In genomic region chr10:80396822-80397523, GRCm38 (mm10) we compare ENCODE assay signal across 9 mouse cellular contexts. TPM values are rescaled to one million over a fixed set of nuclear protein-coding genes. Genes with fewer than 3 reads are reported as not detected.
A peak's percentile ranks its signal among the peaks of the same experiment; 100 is the strongest.
DNase-seq lines count a peak whose midpoint lies in the region; ATAC-seq and TF ChIP-seq lines count a peak whose summit lies in the region.
"Had no signal": no experiment of that assay in that cellular context is flagged by ENCODE, and none has a peak within 500 bp of the region (broad histone marks: within the 10 kb centered on the region; RNA-seq: fewer than 3 reads in every experiment).

No protein-coding gene starts in this region.

- 65% methylated on average over 11 of the region's 11 CpGs for WGBS in cerebellum, adult 2 months
- 86% methylated on average over 11 of the region's 11 CpGs for WGBS in forebrain, embryonic 16.5 days
- WGBS in liver, embryonic 15.5 days (ENCODE audit: insufficient replicate concordance): 73% methylated on average over 11 of the region's 11 CpGs

- TF ChIP-seq EP300 in CH12.LX (IDR thresholded peaks at IDR 0.05; ENCODE audit: low read length): no peak

- peak overlapping the region; percentile 29 for H3K9ac ChIP-seq in CH12.LX (ENCODE audit: insufficient read depth, low read depth)
- H3K9ac ChIP-seq in forebrain, embryonic 16.5 days (replicated peaks; ENCODE audit: low read depth, low read length): peak overlapping the region; percentile 89
- H3K9ac ChIP-seq in liver, embryonic 15.5 days: peak overlapping the region; percentile 74

- intact Hi-C loops in left cerebral cortex, postnatal 36 days (cut with DNase I): no loop called here

- in situ Hi-C loops in CH12.LX (cut with MboI; ENCODE audit: low pct_ligation_motif_present, low pct_unique_long_range_greater_than_20kb, low sequenced_read_pairs): no loop called here

- no peak for TF ChIP-seq CTCF in cerebellum, adult 2 months (IDR thresholded peaks at IDR 0.05; ENCODE audit: borderline replicate concordance, insufficient read depth, low read depth, low read length)
- TF ChIP-seq CTCF in CH12.LX (conservative IDR thresholded peaks at IDR 0.05 in 1 of 2, IDR thresholded peaks at IDR 0.05 in 1 of 2; ENCODE audit: low read depth in 2 of 2, low read length in 2 of 2): no peak

- no peak for TF ChIP-seq RAD21 in CH12.LX (IDR thresholded peaks at IDR 0.05; ENCODE audit: low read depth, low read length)

- H3K4me3 ChIP-seq in cerebellum, adult 2 months (replicated peaks; ENCODE audit: insufficient read depth, low read depth, low read length): no peak overlapping the region
- peak overlapping the region; percentile 42 to 63 (median 60) for H3K4me3 ChIP-seq in CH12.LX (replicated peaks in 1 of 3; ENCODE audit: low read depth in 2 of 3, low read length in 2 of 3, poor library complexity in 1 of 3)
- peak overlapping the region; percentile 71 for H3K4me3 ChIP-seq in forebrain, embryonic 16.5 days (replicated peaks; ENCODE audit: low read length)
- peak overlapping the region; percentile 91 for H3K4me3 ChIP-seq in liver, embryonic 15.5 days (replicated peaks)

- H3K4me1 ChIP-seq in cerebellum, adult 2 months (ENCODE audit: control insufficient read depth, insufficient read depth, low read length): peaks cover 14% of the 10 kb centered on the region
- peaks cover 18 to 54% of the 10 kb centered on the region in 2 experiments for H3K4me1 ChIP-seq in CH12.LX (ENCODE audit: control insufficient read depth in 1 of 2, insufficient read depth in 2 of 2)
- peaks cover 23% of the 10 kb centered on the region for H3K4me1 ChIP-seq in forebrain, embryonic 16.5 days (replicated peaks; ENCODE audit: control insufficient read depth, insufficient read depth, low read length)
- H3K4me1 ChIP-seq in liver, embryonic 15.5 days (replicated peaks): peaks cover 53% of the 10 kb centered on the region

- H3K9me3 ChIP-seq in CH12.LX (replicated peaks; ENCODE audit: low read length): no peaks in the 10 kb centered on the region
- H3K9me3 ChIP-seq in forebrain, embryonic 16.5 days (ENCODE audit: control insufficient read depth, low read length): no peaks in the 10 kb centered on the region
- H3K9me3 ChIP-seq in liver, embryonic 15.5 days (replicated peaks): no peaks in the 10 kb centered on the region

- no peak for TF ChIP-seq POLR2A in cerebellum, adult 2 months (IDR thresholded peaks at IDR 0.05; ENCODE audit: borderline replicate concordance, insufficient read depth, low read length)
- no peak for TF ChIP-seq POLR2A in CH12.LX (IDR thresholded peaks at IDR 0.05; ENCODE audit: low read depth, low read length)

- H3K4me2 ChIP-seq in CH12.LX (ENCODE audit: insufficient read depth, low read depth, poor library complexity, severe bottlenecking): peak overlapping the region; percentile 68
- H3K4me2 ChIP-seq in forebrain, embryonic 16.5 days (ENCODE audit: low read length): peak overlapping the region; percentile 96
- peak overlapping the region; percentile 99 for H3K4me2 ChIP-seq in liver, embryonic 15.5 days

- H3K27ac ChIP-seq in cerebellum, adult 2 months (ENCODE audit: insufficient read depth, low read length): no peak overlapping the region
- H3K27ac ChIP-seq in CH12.LX (ENCODE audit: insufficient read depth, low read depth): peak overlapping the region; percentile 98
- 0 out of 2 replicates have a peak overlapping the region, but pooled peaks have one; percentile 3 for H3K27ac ChIP-seq in forebrain, embryonic 16.5 days (ENCODE audit: low read length)
- peak overlapping the region; percentile 99 for H3K27ac ChIP-seq in liver, embryonic 15.5 days (replicated peaks)

- DNase-seq in cerebellum, adult 9-11 months: peak; percentile 64
- no peak for DNase-seq in cerebellum, adult 2 months
- peak; percentile 50 for DNase-seq in CH12.LX (ENCODE audit: extremely low read depth)
- DNase-seq in adrenal gland, postnatal 25 days: no peak
- no peak for DNase-seq in layer of hippocampus, adult 8-10 months (ENCODE audit: low spot score in 2 of 2)
- no peak for DNase-seq in left cerebral cortex, postnatal 36 days (ENCODE audit: low spot score in 2 of 2)

- H3K36me3 ChIP-seq in CH12.LX (replicated peaks in 1 of 2; ENCODE audit: control insufficient read depth in 1 of 2, insufficient read depth in 1 of 2, low read length in 1 of 2): peaks cover 46 to 58% of the 10 kb centered on the region in 2 experiments
- H3K36me3 ChIP-seq in forebrain, embryonic 16.5 days (ENCODE audit: control insufficient read depth, insufficient read depth): peaks cover 34% of the 10 kb centered on the region
- peaks cover 58% of the 10 kb centered on the region for H3K36me3 ChIP-seq in liver, embryonic 15.5 days (replicated peaks)

- ATAC-seq in forebrain, embryonic 16.5 days: no peak
- ATAC-seq in liver, embryonic 15.5 days (ENCODE audit: insufficient read depth): no peak

- H3K27me3 ChIP-seq in cerebellum, adult 2 months (ENCODE audit: control insufficient read depth, insufficient read depth, low read length): no peaks in the 10 kb centered on the region
- no peaks in the 10 kb centered on the region for H3K27me3 ChIP-seq in CH12.LX (replicated peaks)
- no peaks in the 10 kb centered on the region for H3K27me3 ChIP-seq in forebrain, embryonic 16.5 days (replicated peaks; ENCODE audit: control insufficient read depth, insufficient read depth, low read length)
- H3K27me3 ChIP-seq in liver, embryonic 15.5 days: no peaks in the 10 kb centered on the region

- peaks cover 18% of the 10 kb centered on the region for H3K79me2 ChIP-seq in CH12.LX (replicated peaks; ENCODE audit: control insufficient read depth, extremely low read depth, insufficient read depth, poor library complexity, severe bottlenecking)

- dilution Hi-C loops in CH12.LX (cut with MboI; ENCODE audit: extremely low pct_ligation_motif_present, extremely low pct_unique_long_range_greater_than_20kb, low sequenced_read_pairs): no loop called here

TF ChIP-seq in CH12.LX, 34 proteins besides CTCF, POLR2A, EP300 and RAD21:
- TF ChIP-seq CHD1 (IDR thresholded peaks at IDR 0.05; ENCODE audit: low read depth, low read length): peak; percentile 12; the same call in 1 of the 2 replicates
- TF ChIP-seq SIN3A (IDR thresholded peaks at IDR 0.05; ENCODE audit: low read length): no peak

RNA-seq across cellular contexts. Expression of gene Mbd3, which starts 2.4 kb away (rescaled TPM):
- polyA plus RNA-seq in cerebellum, adult 2 months (2012; rRNA removed): 193 and 199 TPM in 2 replicates
- total RNA-seq in CH12.LX (2012; rRNA removed): 61.9 and 67.0 TPM in 2 replicates
- total RNA-seq in CH12.LX (2014; rRNA removed): 48.7 and 51.5 TPM in 2 replicates
- 131 and 133 TPM in 2 replicates for polyA plus RNA-seq in CH12.LX (2012; ENCODE audit: insufficient read length, low read depth)
- 247 and 256 TPM in 2 replicates for polyA plus RNA-seq in forebrain, embryonic 16.5 days (2015; fragmentation: Nextera tagmentation; extraction: Ambion mirVana)
- polyA plus RNA-seq in liver, embryonic 15.5 days (2015; fragmentation: Nextera tagmentation; extraction: Ambion mirVana): 63.2 and 74.5 TPM in 2 replicates
- total RNA-seq in adrenal gland, postnatal 25 days (2021): 127 and 139 TPM in 2 replicates
- 100 to 1,000 TPM; 149 to 154 (median 150) TPM for total RNA-seq in layer of hippocampus, adult 8-10 months (2022)
- total RNA-seq in left cerebral cortex, postnatal 36 days (2021): 100 to 1,000 TPM; 147 to 150 TPM

RNA-seq across cellular contexts. Expression of gene Mex3d, which starts 9.5 kb away (rescaled TPM):
- 16.1 and 16.2 TPM in 2 replicates for polyA plus RNA-seq in cerebellum, adult 2 months (2012; rRNA removed)
- 8.4 and 8.5 TPM in 2 replicates for total RNA-seq in CH12.LX (2012; rRNA removed)
- 4.9 and 6.6 TPM in 2 replicates for total RNA-seq in CH12.LX (2014; rRNA removed)
- polyA plus RNA-seq in CH12.LX (2012; ENCODE audit: insufficient read length, low read depth): 4.7 and 5.9 TPM in 2 replicates
- 16.3 TPM in 2 replicates for polyA plus RNA-seq in forebrain, embryonic 16.5 days (2015; fragmentation: Nextera tagmentation; extraction: Ambion mirVana)
- polyA plus RNA-seq in liver, embryonic 15.5 days (2015; fragmentation: Nextera tagmentation; extraction: Ambion mirVana): 0.78 and 0.92 TPM in 2 replicates
- total RNA-seq in adrenal gland, postnatal 25 days (2021): 18.3 and 21.7 TPM in 2 replicates
- total RNA-seq in layer of hippocampus, adult 8-10 months (2022): 10 to 100 TPM; 17.0 to 19.6 (median 18.3) TPM
- total RNA-seq in left cerebral cortex, postnatal 36 days (2021): 10 to 100 TPM; 18.1 to 23.4 TPM

RNA-seq across cellular contexts. Expression of gene Uqcr11, which starts 9.7 kb away (rescaled TPM):
- 1,410 and 1,545 TPM in 2 replicates for polyA plus RNA-seq in cerebellum, adult 2 months (2012; rRNA removed)
- 466 and 529 TPM in 2 replicates for total RNA-seq in CH12.LX (2012; rRNA removed)
- total RNA-seq in CH12.LX (2014; rRNA removed): 442 and 444 TPM in 2 replicates
- 206 and 248 TPM in 2 replicates for polyA plus RNA-seq in CH12.LX (2012; ENCODE audit: insufficient read length, low read depth)
- 455 and 522 TPM in 2 replicates for polyA plus RNA-seq in forebrain, embryonic 16.5 days (2015; fragmentation: Nextera tagmentation; extraction: Ambion mirVana)
- 526 and 581 TPM in 2 replicates for polyA plus RNA-seq in liver, embryonic 15.5 days (2015; fragmentation: Nextera tagmentation; extraction: Ambion mirVana)
- total RNA-seq in adrenal gland, postnatal 25 days (2021): 728 and 779 TPM in 2 replicates
- total RNA-seq in layer of hippocampus, adult 8-10 months (2022): 100 to 1,000 TPM; 320 to 446 (median 390) TPM
- 100 to 1,000 TPM; 411 to 444 TPM for total RNA-seq in left cerebral cortex, postnatal 36 days (2021)

RNA-seq across cellular contexts. Expression of gene Tcf3, which starts 36.5 kb away (rescaled TPM):
- polyA plus RNA-seq in cerebellum, adult 2 months (2012; rRNA removed): 34.2 and 38.8 TPM in 2 replicates
- 179 and 207 TPM in 2 replicates for total RNA-seq in CH12.LX (2012; rRNA removed)
- total RNA-seq in CH12.LX (2014; rRNA removed): 139 and 146 TPM in 2 replicates
- polyA plus RNA-seq in CH12.LX (2012; ENCODE audit: insufficient read length, low read depth): 208 and 223 TPM in 2 replicates
- 63.7 and 74.6 TPM in 2 replicates for polyA plus RNA-seq in forebrain, embryonic 16.5 days (2015; fragmentation: Nextera tagmentation; extraction: Ambion mirVana)
- polyA plus RNA-seq in liver, embryonic 15.5 days (2015; fragmentation: Nextera tagmentation; extraction: Ambion mirVana): 52.8 and 59.5 TPM in 2 replicates
- total RNA-seq in adrenal gland, postnatal 25 days (2021): 63.1 and 84.1 TPM in 2 replicates
- 10 to 100 TPM; 29.5 to 33.9 (median 32.2) TPM for total RNA-seq in layer of hippocampus, adult 8-10 months (2022)
- total RNA-seq in left cerebral cortex, postnatal 36 days (2021): 10 to 100 TPM; 26.0 to 28.3 TPM

RNA-seq across cellular contexts. Expression of gene Plk5, which starts 40.7 kb away (rescaled TPM):
- polyA plus RNA-seq in cerebellum, adult 2 months (2012; rRNA removed): 145 and 151 TPM in 2 replicates
- total RNA-seq in CH12.LX (2012; rRNA removed) (not detected in 2 replicates), CH12.LX (2014; rRNA removed) (not detected in 2 replicates)
- polyA plus RNA-seq in CH12.LX (2012; ENCODE audit: insufficient read length, low read depth): not detected in 2 replicates
- polyA plus RNA-seq in forebrain, embryonic 16.5 days (2015; fragmentation: Nextera tagmentation; extraction: Ambion mirVana): 2.2 and 4.5 TPM in 2 replicates
- polyA plus RNA-seq in liver, embryonic 15.5 days (2015; fragmentation: Nextera tagmentation; extraction: Ambion mirVana): 0.03 and 0.06 TPM in 2 replicates
- 0.15 TPM in 1 of 2 replicates, not detected in the other for total RNA-seq in adrenal gland, postnatal 25 days (2021)
- total RNA-seq in layer of hippocampus, adult 8-10 months (2022): 10 to 100 TPM; 18.0 to 36.4 (median 30.4) TPM
- total RNA-seq in left cerebral cortex, postnatal 36 days (2021): 10 to 100 TPM; 16.9 to 33.1 TPM
- polyA plus RNA-seq: macrophage had no signal

Comparison
In these comparisons a context has a peak if more than half of its experiments do, and no peak if none do; other contexts are left out.
1. DNase-seq: peak in cerebellum, adult 9-11 months (single experiment) and CH12.LX (single experiment); none in cerebellum, adult 2 months (0 of 2), adrenal gland, postnatal 25 days (single experiment), layer of hippocampus, adult 8-10 months (0 of 2) and left cerebral cortex, postnatal 36 days (0 of 2).
2. H3K9ac ChIP-seq: peak in every context shown above with its lines; median percentile 89 in forebrain, embryonic 16.5 days; 74 in liver, embryonic 15.5 days; 29 in CH12.LX.
3. Peak in every context shown above with its lines, with median percentiles within 50 percentile points of each other: H3K4me2 ChIP-seq.